Mouse (Mus musculus) thymus, adult 2 months (tissue): ENCODE results near the gene Dlg4. TPM values are rescaled to one million over a fixed set of nuclear protein-coding genes. Genes with fewer than 3 reads are reported as not detected.

Experiments
- DNase-seq: peaks from one replicate; pipeline ENCODE4 v3.0.0; 2021
- H3K27ac ChIP-seq: fragments of 200-500 bp; 2 replicates; pipeline ENCODE4 v1.5.1; 2012; ENCODE audit warnings: low read length, control low read depth; ENCODE audit not compliant: control insufficient read depth, insufficient read depth
- H3K27me3 ChIP-seq: fragments of 200-500 bp; 2 replicates; pipeline ENCODE4 v1.6.1; 2012; ENCODE audit warnings: mild to moderate bottlenecking, low read length, moderate library complexity, mixed read lengths; ENCODE audit not compliant: control insufficient read depth, insufficient read depth
- H3K36me3 ChIP-seq: fragments of 200-500 bp; 2 replicates; pipeline ENCODE4 v1.6.1; 2012; ENCODE audit warnings: mild to moderate bottlenecking, low read length, moderate library complexity; ENCODE audit not compliant: control insufficient read depth, insufficient read depth
- H3K4me1 ChIP-seq: fragments of 200-500 bp; replicated peaks from 2 replicates; pipeline ENCODE4 v1.6.1; 2012; ENCODE audit warnings: low read length; ENCODE audit not compliant: control insufficient read depth, insufficient read depth
- H3K4me3 ChIP-seq: fragments of 200-500 bp; 2 replicates; pipeline ENCODE4 v1.5.1; 2012; ENCODE audit warnings: mild to moderate bottlenecking, low read length, control low read depth, moderate library complexity; ENCODE audit not compliant: control insufficient read depth, insufficient read depth
- CTCF ChIP-seq: fragments of 200-500 bp; IDR thresholded peaks from 2 replicates; pipeline ENCODE4 v1.5.1; 2012; ENCODE audit warnings: mild to moderate bottlenecking, control low read depth, low read length, moderate library complexity, borderline replicate concordance; ENCODE audit not compliant: control insufficient read depth, poor library complexity, insufficient read depth; ENCODE audit errors: extremely low read depth
- POLR2A ChIP-seq: fragments of 200-500 bp; IDR thresholded peaks from 2 replicates; pipeline ENCODE4 v1.6.1; 2012; ENCODE audit warnings: mild to moderate bottlenecking, low read length, control low read depth, moderate library complexity; ENCODE audit not compliant: control insufficient read depth, poor library complexity, insufficient read depth; ENCODE audit errors: extremely low read depth
- whole genome bisulfite sequencing: fragments of 180-500 bp; shearing (Covaris S2); methylation state at CpG from one replicate; pipeline ENCODE4 v1.1.7; 2018; 5-methylcytosine and 5-hydroxymethylcytosine counted together
- polyA plus RNA-seq: library from polyadenylated mRNA; depleted of rRNA; stranded (reverse); fragments of >200 nt; gene quantifications from 2 replicates; pipeline ENCODE4 v1.2.3, GENCODE M21; 2012

Gene Dlg4
- polyA plus RNA-seq, 1 experiment, result 72.1 TPM

DNA sequence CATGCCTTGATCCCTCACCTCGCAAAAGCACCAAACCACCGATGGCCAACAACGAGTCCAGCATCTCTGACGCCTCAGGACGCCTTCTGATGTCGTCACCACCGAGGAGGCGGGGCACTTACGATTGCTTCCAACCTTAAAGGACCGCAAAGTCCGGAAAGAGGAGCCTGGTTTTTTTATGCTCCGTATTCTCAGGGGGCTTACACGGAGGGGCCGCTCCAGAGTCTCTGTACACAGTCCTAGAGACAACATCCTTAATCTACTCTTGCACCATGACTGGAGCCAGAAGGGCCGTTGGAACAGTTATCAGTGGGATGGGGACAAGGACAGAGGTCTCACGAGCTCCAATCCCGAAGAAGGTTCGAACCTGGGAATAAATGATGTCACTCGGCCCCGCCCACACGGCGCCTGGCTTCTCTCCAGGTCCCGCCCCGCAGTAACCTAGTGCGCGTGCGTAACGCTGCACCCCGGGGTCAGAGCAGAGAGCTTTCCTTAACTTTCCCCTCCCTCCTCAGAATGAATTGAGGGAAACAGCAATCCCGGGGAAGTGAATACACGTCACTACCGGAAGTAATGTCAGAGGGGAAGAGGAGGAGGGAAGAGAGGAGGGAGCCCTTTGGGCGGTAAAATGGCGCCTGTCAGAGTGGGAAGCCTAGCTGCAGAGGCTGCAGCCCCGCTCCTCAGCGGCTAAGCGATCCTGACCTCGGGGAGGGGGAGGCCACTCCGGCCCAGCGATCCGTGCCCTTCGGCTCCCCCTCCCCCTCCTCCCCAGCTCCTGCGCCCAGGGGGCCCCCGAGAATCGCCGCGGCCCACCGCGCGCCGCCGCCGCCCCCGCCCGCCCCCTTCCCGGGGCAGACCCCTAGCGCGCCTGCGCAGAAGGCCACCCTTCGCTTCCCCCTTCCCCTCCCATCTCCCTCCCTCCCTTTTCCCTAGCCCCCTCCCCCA, 36.3 kb upstream of the Dlg4 start:
- Histone ChIP-seq H3K27ac (peak overlapping the region; percentile 68), H3K4me1 (peaks cover 14% of the 10 kb centered on the region), H3K4me3 (peak overlapping the region; percentile 59), H3K36me3 (peaks cover 14% of the 10 kb centered on the region), H3K27me3 (no peaks in the 10 kb centered on the region)
- 1% methylated on average over 53 of the region's 60 CpGs for WGBS
- TF ChIP-seq CTCF (0 out of 2 replicates have a peak, but pooled peaks have one; percentile 23), POLR2A (peak; percentile 70; the same call in 1 of the 2 replicates)
- DNase-seq, result peak; percentile 89

DNA sequence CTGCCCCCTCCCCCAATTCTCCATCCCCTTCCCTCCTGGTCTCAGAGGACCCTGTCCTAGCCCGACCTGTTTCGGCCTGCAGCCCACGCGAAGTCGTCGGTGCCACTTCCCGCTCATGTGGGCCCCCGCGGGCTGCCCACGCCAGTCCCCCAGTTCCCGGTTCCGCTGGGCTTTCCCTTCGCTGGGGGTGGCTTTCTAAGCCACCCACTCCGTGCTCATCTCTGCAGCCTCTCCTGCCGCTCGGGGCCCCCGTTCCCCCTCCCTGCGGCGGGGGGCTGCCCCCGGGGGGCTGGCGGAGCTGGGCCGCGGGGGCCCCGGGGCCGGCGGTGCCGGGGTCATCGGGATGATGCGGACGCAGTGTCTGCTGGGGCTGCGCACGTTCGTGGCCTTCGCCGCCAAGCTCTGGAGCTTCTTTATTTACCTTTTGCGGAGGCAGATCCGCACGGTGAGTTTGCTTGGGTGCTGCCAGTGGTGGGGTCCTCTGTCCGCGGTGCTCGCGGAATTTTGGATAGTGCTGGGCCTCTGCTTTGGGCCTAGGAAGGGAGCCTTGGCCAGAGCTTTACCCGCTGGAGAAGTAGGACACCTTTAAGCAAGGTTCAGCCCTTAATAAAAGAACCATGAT, 35.5 kb upstream of the Dlg4 start, which contains the start of gene Ctdnep1:
Gene Ctdnep1 (plus strand): TSS at position 16 of the 622 bp plus-strand sequence.
- H3K4me3 ChIP-seq, result peak within 1 kb of the TSS; percentile 59
- 0% methylated on average over 43 of the region's 43 CpGs for WGBS
- peaks cover 14% of the 10 kb centered on the region for H3K4me1 ChIP-seq
- TF ChIP-seq POLR2A (no peak), CTCF (0 out of 2 replicates have a peak, but pooled peaks have one; percentile 36)
- peaks cover 19% of the 10 kb centered on the region for H3K36me3 ChIP-seq
- DNase-seq, result no peak
- H3K27ac ChIP-seq, result peak within 1 kb of the TSS; percentile 68
- no peaks in the 10 kb centered on the region for H3K27me3 ChIP-seq

DNA sequence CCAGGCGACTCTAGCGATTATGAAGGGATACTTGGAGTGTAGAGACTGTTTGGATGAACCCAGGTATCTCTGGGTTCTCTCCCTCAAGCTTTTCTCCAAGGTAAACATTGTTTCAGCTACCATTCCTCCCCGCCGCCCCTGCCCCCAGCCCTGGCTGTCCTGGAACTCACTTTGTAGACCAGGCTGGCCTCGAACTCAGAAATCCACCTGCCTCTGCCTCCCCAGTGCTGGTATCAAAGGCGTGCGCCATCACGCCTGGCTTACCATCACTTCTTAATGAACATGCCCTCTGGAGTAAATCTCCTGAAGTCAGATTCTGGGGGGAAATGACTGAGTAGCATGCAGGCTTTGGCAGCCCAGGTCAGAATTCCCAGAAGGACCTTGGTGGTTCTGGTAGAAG, 34.5 kb upstream of the Dlg4 start, which contains the start of gene Elp5:
Gene Elp5 (minus strand): TSS at position 293 of the 400 bp plus-strand sequence.
- peak within 1 kb of the TSS; percentile 59 for H3K4me3 ChIP-seq
- H3K4me1 ChIP-seq, result peaks cover 14% of the 10 kb centered on the region
- TF ChIP-seq CTCF (no peak), POLR2A (no peak)
- H3K27ac ChIP-seq, result no peak within 1 kb of the TSS
- no peaks in the 10 kb centered on the region for H3K27me3 ChIP-seq
- H3K36me3 ChIP-seq, result peaks cover 24% of the 10 kb centered on the region
- 66% methylated on average over 8 of the region's 8 CpGs for WGBS
- DNase-seq, result no peak

DNA sequence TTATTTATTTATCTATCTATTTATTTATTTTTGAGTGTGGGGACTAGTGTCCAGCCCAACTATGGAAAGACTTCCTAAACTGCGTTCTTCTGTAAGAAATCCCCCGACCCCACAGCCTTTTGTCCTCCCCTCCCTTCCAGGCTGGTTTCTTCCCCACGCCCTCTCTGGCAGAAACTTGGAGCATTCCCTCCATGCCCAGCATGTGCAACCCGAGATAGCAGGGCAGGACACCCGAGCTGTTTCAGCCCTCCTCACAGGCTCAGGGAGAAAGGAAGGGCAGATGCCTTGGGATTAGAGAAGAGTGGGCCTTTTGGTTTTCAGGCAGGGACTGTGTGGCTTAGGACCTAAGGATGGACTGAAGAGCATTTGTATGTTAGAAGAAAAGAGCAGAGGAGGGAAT, 33.9 kb upstream of the Dlg4 start:
- WGBS, result 72% methylated on average over 5 of the region's 5 CpGs
- no peak overlapping the region for H3K27ac ChIP-seq
- peaks cover 28% of the 10 kb centered on the region for H3K36me3 ChIP-seq
- H3K4me3 ChIP-seq, result no peak overlapping the region
- DNase-seq, result no peak
- H3K4me1 ChIP-seq, result peaks cover 14% of the 10 kb centered on the region
- no peaks in the 10 kb centered on the region for H3K27me3 ChIP-seq
- TF ChIP-seq CTCF, result no peak
- TF ChIP-seq POLR2A, result no peak

DNA sequence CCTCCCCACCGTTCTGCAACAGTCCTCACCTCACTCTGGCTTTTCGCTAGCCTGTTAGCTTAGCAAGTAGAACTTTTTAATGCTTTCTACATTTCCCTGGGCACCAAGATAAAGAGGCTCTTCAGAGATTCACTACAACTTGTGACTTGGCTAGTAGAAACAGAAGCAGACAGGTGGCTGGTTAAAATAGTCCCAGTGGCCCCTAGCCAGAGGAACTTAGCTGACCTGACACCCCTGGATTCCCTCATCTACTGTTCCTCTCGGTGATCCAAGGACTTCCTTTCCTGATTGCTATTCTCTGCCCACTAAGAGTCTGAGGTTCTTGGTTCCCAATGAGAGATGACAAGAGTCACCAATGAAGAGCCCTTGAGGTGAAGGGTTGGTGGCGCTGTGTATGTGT, 33.4 kb upstream of the Dlg4 start:
- H3K4me3 ChIP-seq, result no peak overlapping the region
- H3K27ac ChIP-seq, result no peak overlapping the region
- H3K27me3 ChIP-seq, result no peaks in the 10 kb centered on the region
- peaks cover 33% of the 10 kb centered on the region for H3K36me3 ChIP-seq
- TF ChIP-seq POLR2A (no peak), CTCF (no peak)
- peaks cover 14% of the 10 kb centered on the region for H3K4me1 ChIP-seq
- no peak for DNase-seq
- 94% methylated on average over 4 of the region's 4 CpGs for WGBS

DNA sequence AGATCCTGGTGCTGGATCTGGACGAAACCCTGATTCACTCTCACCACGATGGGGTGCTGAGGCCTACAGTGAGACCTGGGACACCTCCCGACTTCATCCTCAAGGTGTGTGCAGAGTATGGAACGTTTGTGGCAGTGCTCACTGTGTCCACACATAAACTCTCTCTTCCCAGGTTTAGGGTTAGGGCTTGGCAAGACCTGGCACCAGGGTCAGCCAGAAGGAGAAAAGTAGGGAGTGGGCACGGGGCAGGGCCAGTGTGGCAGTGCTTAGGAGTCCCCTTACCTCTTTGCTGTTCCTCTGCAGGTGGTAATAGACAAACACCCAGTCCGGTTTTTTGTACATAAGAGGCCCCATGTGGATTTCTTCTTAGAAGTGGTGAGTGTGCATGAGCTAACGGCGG, 32.3 kb upstream of the Dlg4 start:
- H3K36me3 ChIP-seq, result peaks cover 43% of the 10 kb centered on the region
- 96% methylated on average over 8 of the region's 8 CpGs for WGBS
- TF ChIP-seq POLR2A (no peak), CTCF (no peak)
- no peaks in the 10 kb centered on the region for H3K27me3 ChIP-seq
- no peak for DNase-seq
- no peak overlapping the region for H3K4me3 ChIP-seq
- peaks cover 14% of the 10 kb centered on the region for H3K4me1 ChIP-seq
- no peak overlapping the region for H3K27ac ChIP-seq
